Mouse (Mus musculus): Measurements from ENCODE around the gene 1190002N15Rik.

1190002N15Rik gene

DNA sequence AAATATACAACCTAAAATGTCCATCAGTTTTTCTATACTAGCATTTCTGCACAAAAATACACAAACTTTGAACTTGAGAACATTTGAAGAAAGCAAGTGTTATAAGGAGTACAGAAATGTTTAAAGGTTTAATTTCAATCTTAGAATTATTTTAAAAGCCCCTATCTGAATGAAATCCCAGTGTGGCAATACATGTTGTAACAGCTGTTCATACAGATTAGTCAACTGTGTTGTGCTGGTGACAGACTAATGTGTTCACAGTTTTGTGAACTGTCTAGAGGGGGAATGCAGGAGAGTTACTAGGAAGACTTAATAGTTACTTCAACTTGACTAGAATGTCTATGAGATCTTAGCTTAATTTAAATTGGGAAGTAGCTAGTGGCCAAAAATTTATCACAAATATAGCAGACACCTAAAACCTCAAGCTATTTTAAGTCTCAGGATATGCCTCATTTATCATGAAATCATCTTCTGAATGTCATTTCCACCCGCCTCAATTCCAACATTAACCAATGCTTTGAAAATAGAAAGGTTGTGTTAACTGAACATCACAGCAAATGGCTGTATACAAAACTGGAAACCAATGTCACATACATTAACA is 8.6 kb downstream of the 1190002N15Rik start:
- DNase-seq: no peak

DNA sequence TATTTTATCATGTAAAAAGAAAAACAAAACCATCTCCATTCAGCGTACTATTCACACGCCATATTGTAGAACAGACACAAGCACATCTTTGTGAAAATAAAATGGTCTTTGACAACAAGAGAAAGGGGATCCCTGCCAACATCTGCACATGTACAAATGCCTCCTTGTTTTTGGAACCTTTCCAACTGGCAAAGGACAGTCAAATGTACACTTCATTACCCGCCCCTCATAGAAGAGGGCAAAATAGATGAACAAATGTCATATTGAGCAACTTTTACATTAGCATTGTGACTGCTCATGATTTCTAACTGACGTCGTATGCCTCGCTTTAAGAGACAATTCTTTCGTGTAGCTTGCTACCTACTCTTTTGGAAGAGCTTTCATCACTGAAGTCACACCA is 11.4 kb downstream of the 1190002N15Rik start:
- no peak for DNase-seq

DNA sequence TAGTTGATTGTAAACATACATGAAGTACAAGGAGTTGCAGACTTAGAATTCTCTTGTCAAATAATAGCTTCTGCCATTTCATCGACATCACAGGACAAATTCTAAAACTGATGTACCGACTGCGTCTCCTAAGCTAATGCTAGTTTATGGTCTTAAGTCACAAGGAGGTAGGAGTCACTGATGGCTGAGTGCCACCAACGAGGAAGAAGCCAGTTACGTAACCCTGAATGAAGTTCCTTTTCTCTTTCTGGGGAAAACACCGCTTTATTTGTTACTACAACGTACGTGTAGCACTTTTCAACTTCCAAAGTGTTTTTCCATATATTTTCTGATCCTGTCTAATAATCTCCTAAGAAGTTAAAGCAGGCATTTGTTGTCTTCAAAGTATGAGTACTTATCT is 25.6 kb downstream of the 1190002N15Rik start:
- DNase-seq: no peak

DNA sequence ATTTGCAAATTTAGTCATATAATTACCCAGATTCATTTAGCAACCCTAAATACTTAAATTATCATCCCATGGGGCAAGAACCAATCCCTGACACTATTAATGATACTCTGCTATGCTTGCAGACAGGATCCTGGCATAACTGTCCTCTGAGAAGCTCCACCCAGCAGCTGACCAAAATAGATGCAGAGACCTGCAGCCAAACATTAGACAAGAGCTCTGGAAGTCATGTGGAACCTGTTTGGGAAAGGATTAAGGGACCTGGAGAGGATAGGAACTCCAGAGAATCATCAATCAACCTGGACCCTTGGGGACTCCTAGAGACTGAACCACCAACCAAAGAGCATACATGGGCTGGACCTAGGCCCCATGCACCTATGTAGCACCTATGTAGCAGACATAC is 26.7 kb downstream of the 1190002N15Rik start:
- DNase-seq: no peak

DNA sequence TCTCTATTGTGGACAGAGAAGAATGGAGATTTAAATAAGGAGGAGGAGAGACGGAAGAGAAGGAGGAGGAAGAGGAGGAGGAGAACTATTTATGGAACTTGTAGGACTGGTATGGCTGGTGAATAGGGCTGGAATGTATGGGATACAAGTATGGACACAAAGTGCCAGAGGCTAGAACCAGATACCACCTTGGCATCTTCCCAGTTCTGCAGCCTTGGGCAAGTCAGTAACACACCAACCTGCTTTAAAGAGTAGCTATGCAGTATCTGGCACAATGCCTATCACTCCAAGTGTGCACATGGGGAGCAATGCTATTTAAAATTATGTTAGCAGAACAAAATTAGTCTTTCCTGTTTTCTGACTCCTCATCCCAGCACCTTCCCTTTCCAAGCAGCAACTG is 30.9 kb downstream of the 1190002N15Rik start:
- no peak for DNase-seq

DNA sequence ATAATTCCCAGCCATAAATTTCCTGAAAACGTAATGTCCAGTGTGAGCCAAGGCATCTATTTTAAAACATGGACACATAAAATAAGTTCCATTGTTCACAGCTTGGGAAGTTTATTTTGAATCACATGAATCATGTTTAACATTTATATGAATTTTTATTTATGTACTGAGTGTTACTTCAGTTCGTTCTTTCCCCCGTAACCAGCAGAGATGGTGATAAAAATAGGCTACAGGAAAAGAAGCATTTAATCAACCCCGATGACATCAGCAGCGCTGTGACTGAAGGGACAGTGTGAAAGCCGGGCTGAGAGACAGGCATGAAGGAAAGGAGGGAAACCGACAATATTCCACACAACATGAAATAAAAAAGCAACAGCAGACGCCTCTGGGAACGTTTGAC is 46.4 kb downstream of the 1190002N15Rik start:
- DNase-seq: peak; percentile 17 to 31

DNA sequence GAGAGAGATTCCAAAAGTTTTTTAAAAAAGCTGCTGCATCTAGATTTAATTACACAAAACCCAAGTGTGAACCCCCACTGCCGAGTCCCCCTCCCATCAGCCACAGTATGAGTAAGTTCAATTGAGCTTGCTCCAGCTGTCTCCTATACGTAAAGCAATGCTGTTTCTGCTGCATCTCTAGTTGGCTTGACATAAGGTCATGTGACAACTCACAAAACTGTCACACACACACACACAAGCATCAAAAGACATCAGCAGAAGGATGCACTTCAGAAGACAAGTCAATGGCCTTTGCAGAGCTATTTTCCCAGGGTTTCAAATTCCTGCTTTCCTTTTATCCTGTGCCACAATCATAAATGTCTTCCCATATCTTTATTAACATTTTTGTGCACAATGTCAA is 49.9 kb downstream of the 1190002N15Rik start:
- peak in 1 of 2 experiments; percentile 16 for DNase-seq

DNA sequence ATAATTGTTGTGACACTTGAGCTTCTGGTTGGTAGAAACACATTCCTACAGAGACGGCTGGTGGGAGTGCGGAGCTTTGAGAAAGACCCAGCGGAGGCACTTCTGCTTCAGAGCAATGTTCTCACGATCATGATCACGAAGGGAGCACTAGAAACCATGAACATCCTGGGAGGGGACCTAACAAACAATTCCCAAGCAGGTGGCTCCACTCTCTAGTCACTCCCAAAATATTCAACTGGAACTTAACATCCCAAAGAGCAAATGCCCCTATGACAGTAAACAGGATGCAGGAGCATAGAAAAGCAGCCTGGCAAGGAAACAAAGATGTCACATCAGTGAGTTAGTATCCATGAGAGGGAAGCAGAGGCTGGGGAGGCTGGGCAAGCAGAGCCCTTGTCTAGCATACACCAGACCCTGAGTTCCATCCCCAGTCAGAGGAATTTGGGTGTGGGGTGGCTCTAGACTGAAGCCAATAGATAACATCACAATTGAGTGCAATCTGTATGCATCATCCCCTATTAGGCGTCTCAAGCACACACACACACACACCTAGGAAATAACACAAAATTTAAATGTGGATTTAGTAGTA is 54.5 kb downstream of the 1190002N15Rik start:
- DNase-seq: peak; percentile 9 to 31

DNA sequence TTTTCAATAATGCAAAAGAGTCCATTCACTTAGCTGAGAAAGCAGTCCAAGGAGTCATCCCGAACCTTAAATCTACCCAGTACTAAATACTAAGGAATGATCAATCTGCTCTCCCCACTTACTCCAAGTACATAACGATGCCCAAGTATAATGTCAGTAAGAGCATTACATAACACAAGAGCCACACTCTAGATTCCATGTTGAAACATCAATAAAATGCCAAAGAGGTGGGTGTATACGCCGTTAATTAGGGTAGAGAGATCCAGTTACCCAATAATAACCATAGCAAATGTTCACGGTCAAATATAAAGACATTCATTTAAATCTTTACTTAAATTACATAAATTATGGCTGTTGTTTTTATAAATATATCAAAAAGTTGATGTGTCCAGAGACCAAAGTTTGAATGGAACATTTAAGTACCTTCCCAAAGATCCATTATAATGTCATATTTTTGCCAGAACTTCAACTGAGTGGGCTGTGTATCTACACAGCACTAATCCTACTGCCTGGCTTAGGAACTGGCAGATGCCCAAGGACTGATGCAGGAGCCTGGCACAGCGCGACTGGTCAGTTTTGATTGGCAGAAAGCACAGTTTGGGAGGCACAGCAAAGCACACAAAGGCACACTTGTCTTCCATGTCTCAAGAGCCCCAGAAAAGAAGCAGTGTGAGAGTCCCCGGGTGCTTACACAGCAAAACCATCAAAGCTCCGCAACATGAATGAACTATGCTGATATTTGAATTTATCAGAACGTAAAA is 55.5 kb downstream of the 1190002N15Rik start:
- peak in 1 of 2 experiments; percentile 22 for DNase-seq

DNA sequence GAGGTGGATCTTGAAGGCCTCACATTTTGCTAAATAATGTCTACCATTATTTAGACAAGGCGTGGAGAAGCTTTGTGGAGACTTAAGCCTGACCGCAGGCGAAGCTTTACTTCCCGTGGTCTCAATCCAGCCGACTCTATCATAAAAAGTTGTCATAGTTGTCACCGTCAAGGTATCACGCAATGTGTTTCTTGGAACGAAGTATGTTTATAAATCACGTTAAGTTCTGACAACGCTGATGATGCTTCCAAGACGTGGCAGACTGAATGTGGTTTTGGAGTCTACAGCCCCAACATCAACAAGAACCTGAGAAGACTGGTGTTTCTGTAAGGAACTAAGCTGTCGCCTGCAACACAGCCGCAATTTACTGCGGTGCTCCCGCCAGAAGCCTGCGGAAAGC is 56.8 kb downstream of the 1190002N15Rik start:
- peak in 1 of 2 experiments; percentile 38 for DNase-seq

DNA sequence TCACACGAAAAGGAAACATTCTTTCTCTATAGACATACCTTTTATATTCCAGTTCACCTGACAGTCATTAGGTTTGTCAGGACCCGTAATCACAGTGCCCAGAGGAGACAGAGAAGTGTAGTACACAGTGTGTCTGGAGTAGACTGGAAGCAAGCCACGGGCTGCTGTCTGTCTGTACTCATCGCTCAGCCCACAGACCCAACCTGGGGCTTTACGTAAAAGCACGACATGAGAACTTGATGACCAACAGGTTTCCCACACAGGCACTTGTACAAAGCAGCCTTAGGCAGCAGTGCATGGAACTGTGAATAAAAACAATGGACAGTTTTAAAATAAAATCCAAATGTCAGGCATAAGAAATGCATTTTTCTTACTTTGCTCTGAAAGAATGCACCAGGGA is 58.5 kb downstream of the 1190002N15Rik start:
- no peak for DNase-seq

DNA sequence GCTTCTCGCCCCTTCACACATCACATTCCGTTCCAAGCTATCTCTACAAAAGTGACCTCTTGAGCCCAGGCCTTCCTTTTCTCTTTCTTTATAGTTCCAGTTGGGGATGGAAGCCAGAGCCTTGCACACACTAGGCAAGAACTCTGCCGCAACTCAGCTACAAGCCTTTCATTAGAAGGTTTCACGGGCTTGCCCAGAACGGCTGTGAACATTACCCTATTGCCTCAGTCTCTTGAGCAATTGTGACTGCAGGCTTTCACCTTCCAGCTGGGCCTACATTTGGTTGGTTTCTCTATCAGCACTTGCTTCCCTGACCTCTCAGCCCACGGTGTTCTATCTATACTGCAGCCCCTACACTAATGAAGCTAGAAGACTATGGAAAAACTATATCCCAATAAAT is 58.9 kb downstream of the 1190002N15Rik start:
- DNase-seq: no peak

DNA sequence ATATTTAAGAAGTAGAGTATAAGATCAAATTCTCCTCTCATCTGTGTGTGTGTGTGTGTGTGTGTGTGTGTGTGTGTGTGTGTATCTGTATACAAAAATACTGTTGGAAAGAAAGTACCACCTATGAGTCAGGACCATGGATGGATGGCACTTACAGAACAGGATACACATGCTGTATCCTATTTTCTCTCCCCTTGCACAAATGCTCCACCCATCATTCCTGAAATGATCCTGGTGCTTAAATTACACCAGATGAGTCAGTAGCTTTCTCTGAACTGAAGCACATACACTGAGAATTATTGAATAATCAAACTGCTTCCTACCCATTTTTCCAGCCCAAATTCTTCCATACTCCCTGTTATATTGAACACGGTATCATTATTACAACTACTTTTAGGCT is 61.9 kb downstream of the 1190002N15Rik start:
- DNase-seq: no peak

DNA sequence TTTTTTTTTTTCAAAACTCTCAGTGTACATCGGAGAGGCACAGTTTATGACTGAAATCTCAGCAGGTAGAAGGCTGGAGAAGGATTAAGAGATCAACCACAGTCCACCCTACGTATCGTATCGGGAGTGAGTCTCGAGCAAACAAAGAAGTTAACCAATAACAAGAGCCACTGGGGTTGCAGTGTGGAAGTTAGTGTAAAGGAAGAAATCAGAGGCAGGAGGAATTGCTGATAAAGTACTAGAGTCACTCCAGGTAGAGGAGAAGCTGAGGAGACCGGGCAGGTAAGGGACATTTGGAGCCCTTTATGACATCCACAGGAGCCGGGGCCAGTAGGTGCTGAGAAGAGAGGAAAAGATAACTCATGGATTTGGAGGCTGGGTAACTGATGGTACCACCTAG is 64.0 kb downstream of the 1190002N15Rik start:
- DNase-seq: no peak

DNA sequence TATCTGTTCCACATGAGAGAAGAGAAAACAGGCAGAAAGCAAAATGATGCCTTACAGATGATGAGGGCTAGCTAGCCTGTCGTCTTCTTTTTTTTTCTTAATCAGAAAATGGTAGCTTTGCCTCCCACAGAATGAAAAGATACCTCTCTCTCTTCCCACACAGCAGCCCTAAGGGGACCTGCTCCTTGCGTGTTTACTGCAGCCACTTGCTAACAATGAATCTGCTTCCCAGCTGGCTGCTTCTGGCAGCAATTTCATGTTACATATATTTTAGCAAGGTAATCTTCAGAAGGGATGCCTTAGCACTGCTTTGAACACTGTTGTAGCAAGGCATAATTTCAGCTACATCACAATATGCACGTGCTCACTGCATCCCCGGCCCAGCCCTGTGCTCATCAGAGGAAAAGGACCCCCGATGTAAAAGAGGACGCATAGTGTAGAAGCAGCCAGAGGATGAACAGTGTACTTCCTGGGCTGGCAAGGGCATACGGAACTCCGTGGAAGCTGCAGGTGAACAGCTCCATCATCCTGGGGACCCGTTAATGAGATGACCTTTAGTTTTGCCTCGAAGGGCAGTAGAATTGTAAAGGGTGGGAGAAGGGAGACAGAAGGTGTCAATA is 64.8 kb downstream of the 1190002N15Rik start:
- no peak for DNase-seq

DNA sequence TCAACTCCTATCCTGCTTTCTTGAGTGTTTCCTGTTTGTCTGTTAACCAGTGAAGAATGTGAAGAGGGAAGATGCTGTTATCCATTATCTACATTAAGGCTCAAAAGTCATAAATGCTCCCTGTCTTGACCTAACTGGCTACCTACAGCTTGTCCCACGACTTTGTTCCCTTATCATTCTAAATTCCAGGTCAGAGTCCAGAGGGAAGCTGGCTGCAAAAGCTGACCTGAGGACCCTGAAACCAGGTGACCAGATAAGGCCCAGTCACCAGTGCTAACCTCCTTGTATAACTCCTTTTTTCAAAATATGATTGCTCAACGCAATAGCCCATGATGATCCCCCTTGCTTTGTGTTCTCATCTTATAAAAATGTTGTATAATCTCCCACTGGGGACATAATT is 66.4 kb downstream of the 1190002N15Rik start:
- no peak for DNase-seq
